Mouse (Mus musculus): ENCODE results near the gene 2200002J24Rik. TPM values are rescaled to one million over a fixed set of nuclear protein-coding genes. Genes with fewer than 3 reads are reported as not detected.

Gene 2200002J24Rik
- polyA plus RNA-seq (2016; fragmentation: Nextera tagmentation; extraction: Ambion mirVana): not detected in 2 replicates

DNA sequence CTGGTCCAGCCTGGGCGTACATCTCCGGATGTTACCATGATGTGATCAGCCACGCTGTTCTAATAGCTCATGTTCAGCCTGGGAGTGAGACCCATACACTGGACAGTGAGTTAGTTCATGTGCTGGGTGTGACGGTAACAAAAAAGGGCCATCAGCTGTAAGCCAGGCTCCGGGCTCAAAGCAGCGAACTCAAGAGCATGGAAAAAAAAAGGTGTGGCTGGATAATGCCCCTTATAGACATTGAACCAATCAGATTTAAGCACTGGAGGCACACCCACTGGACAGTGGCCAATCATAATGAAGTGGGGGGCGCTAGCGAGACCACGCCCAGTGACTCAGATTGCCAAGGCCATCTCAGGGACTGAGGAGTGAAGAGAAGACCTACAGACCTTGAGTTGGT lies at the start of gene 2200002J24Rik:
TSS of gene 2200002J24Rik (plus strand) at position 338 of the 400 bp plus-strand sequence.
- 39% methylated on average over 9 of the region's 9 CpGs for WGBS
- no peaks in the 10 kb centered on the region for H3K36me3 ChIP-seq (replicated peaks)
- no peaks in the 10 kb centered on the region for H3K9me3 ChIP-seq
- no peaks in the 10 kb centered on the region for H3K27me3 ChIP-seq (replicated peaks; ENCODE audit: low read depth, poor library complexity, severe bottlenecking)
- H3K4me1 ChIP-seq: no peaks in the 10 kb centered on the region
- no peak within 1 kb of the TSS for H3K4me3 ChIP-seq
- peak; percentile 30 for DNase-seq (ENCODE audit: low spot score)
- H3K27ac ChIP-seq (replicated peaks): no peak within 1 kb of the TSS

DNA sequence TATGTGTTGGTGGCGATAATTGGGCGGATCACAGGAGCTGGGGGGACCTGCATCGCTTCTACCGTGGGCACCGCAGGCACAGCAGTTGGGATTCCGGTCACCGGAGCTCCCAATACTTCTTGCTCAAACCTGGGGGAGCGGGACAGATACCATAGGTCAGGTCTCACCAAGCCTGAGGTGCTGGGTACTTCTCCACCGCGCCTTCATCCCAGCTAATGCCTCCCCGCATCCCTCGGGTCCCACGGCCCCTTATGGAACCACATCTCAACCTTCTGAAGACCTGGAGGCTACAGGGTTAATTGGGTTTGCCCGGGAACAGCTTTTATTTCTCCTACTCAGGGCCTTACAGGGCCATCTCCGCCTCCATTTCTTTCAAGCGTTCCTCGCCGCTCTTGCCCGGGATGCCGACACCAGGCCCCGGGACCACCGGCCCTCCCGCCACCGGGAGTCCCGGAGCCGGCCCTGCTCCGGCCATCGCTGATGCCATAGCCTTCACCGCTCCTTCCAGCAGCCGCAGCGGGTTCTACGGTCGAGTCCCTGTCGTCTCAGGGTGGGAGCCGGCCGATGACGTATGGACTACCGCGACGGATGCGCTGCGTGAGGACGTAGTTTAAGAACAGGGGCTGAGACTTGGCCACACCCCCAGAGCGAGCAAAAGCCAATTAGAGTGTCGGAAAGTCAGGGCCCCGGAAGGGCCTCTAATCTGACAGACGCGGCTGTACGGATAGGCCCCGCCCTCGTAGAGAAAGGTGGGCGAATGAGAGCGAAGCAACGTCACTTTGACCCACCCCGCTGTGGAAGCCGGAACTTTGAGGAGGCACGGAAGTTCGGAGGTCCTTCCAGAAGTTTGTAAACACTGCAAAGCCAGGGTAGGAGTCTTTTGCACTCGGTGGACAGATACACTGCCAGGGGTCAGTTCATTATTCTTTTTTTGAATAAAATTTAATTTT lies 48.9 kb upstream of the 2200002J24Rik start, which contains the start of gene Rbm42:
TSS of gene Rbm42 (minus strand) at position 727 of the 950 bp plus-strand sequence.
- peaks cover 73% of the 10 kb centered on the region for H3K36me3 ChIP-seq (replicated peaks)
- WGBS: 2% methylated on average over 59 of the region's 59 CpGs
- peak within 1 kb of the TSS; percentile 95 for H3K4me3 ChIP-seq
- H3K9me3 ChIP-seq: no peaks in the 10 kb centered on the region
- no peaks in the 10 kb centered on the region for H3K27me3 ChIP-seq (replicated peaks; ENCODE audit: low read depth, poor library complexity, severe bottlenecking)
- H3K4me1 ChIP-seq: peaks cover 14% of the 10 kb centered on the region
- peak; percentile 97 for DNase-seq (ENCODE audit: low spot score)
- H3K27ac ChIP-seq (replicated peaks): peak within 1 kb of the TSS; percentile 87

DNA sequence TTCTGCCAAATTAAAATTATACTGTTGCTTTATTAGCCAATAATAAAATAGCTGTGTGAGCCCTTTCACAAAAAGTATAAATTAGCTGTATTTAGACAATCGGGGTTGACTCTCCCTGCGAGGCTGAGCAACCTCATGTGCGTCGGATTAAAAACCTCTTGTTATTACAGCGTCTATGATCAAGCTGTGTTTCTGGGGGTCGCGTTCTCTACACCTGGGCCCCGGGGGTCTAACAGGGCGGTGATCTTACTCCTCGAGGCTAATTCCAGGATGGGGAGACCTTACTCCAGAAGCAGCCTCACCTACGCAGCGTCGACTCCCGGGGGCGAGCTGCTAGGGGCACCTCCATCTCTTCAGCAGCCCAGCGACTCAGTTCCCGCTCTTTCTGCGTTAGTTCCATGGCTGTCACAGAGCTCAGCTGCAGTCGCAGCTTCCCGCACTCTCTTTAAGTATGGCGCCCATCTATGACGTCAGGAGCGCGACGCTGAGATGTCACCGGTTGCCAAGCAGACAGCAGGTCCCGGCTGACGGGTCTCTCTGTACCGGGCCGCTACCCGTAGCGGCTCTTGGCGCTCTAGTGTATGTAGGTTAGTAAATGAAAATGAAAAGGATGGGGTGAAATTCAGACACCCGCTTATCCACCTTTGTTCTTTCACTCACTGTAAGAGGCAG lies 34.1 kb upstream of the 2200002J24Rik start, which contains the start of gene Haus5:
TSS of gene Haus5 (minus strand) at position 466 of the 672 bp plus-strand sequence.
- H3K27ac ChIP-seq (replicated peaks): peak within 1 kb of the TSS; percentile 86
- H3K4me1 ChIP-seq: peaks cover 14% of the 10 kb centered on the region
- peak; percentile 91 for DNase-seq (ENCODE audit: low spot score)
- H3K36me3 ChIP-seq (replicated peaks): peaks cover 32% of the 10 kb centered on the region
- under 1% methylated on average over 34 of the region's 34 CpGs for WGBS
- 0 out of 2 replicates have a peak, but pooled peaks cover 4% of the 10 kb centered on the region for H3K27me3 ChIP-seq (replicated peaks; ENCODE audit: low read depth, poor library complexity, severe bottlenecking)
- H3K4me3 ChIP-seq: peak within 1 kb of the TSS; percentile 84
- no peaks in the 10 kb centered on the region for H3K9me3 ChIP-seq

DNA sequence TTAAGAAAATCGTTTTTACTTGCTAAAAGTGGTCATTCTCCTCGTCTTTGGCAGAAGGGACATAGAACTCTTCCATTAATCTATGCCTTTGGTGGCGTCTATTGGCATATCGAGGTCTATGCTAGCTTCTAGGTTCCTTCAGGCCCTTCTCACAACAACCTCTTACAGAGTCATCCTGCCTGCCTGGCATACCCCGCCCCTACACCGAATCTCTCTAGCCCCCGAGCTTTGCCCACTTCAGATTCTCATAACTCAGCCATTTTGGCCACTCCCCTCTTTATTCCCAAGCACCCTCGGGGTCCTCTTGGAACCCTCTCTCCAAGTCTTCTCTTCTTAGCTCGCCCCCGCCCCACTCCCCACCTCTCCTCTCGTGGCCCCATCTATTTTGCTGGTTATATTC lies 33.4 kb upstream of the 2200002J24Rik start:
- Histone ChIP-seq H3K36me3 (replicated peaks) (peaks cover 26% of the 10 kb centered on the region), H3K4me3 (peak overlapping the region; percentile 84), H3K4me1 (peaks cover 14% of the 10 kb centered on the region), H3K27me3 (replicated peaks; ENCODE audit: low read depth, poor library complexity, severe bottlenecking) (0 out of 2 replicates have a peak, but pooled peaks cover 4% of the 10 kb centered on the region), H3K27ac (replicated peaks) (peak overlapping the region; percentile 86), H3K9me3 (no peaks in the 10 kb centered on the region)
- WGBS: 9% methylated on average over 11 of the region's 11 CpGs
- DNase-seq (ENCODE audit: low spot score): peak; percentile 16

DNA sequence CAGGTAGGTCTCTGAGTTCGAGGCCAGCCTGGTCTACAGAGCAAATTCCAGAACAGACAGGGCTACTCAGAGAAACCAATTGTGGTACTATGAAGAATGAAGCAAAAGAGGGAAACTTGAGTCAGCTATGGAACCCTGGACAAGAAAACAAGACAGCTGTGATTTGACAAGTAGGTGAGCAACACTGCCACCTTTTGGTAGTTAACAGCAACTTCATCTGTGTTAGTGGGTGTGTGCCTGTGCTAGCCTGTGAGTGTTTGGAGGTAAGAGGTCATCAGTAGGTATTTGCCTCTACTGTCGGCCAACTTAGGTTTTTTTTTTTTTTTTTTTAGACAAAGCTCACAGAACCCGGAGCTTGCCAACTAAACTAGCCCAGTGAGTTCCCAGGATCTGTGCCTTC lies 29.5 kb upstream of the 2200002J24Rik start:
- no peak for DNase-seq (ENCODE audit: low spot score)
- H3K27ac ChIP-seq (replicated peaks): no peak overlapping the region
- no peaks in the 10 kb centered on the region for H3K9me3 ChIP-seq
- no peak overlapping the region for H3K4me3 ChIP-seq
- 0 out of 2 replicates have a peak, but pooled peaks cover 4% of the 10 kb centered on the region for H3K27me3 ChIP-seq (replicated peaks; ENCODE audit: low read depth, poor library complexity, severe bottlenecking)
- no peaks in the 10 kb centered on the region for H3K36me3 ChIP-seq (replicated peaks)
- H3K4me1 ChIP-seq: peaks cover 9% of the 10 kb centered on the region
- 44% methylated on average over 3 of the region's 3 CpGs for WGBS

DNA sequence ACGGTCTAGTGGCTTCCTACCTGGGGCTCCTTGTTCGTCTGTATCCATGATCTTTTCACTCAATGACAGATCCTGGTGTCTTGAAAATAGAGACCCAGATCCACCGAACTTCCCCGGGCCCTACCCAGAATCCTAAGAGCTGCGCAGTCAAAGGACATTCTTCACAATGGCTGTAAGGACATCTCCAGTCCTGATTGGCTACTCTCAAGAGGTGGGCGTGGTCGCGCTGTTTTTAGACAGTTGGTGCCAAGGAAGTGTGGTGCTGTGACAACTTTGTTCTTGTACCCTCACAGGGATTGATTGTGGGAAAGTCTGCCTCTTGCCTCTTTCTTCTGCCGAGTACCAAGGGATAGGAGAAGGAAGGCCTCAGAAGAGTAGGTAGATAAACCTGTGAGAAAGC lies 27.2 kb upstream of the 2200002J24Rik start, which contains the start of gene Pmis2:
TSS of gene Pmis2 (minus strand) at position 126 of the 400 bp plus-strand sequence.
- Histone ChIP-seq H3K27me3 (replicated peaks; ENCODE audit: low read depth, poor library complexity, severe bottlenecking) (0 out of 2 replicates have a peak, but pooled peaks cover 4% of the 10 kb centered on the region), H3K27ac (replicated peaks) (no peak within 1 kb of the TSS), H3K9me3 (no peaks in the 10 kb centered on the region), H3K4me3 (no peak within 1 kb of the TSS), H3K36me3 (replicated peaks) (no peaks in the 10 kb centered on the region), H3K4me1 (no peaks in the 10 kb centered on the region)
- DNase-seq (ENCODE audit: low spot score): no peak
- 66% methylated on average over 9 of the region's 9 CpGs for WGBS

DNA sequence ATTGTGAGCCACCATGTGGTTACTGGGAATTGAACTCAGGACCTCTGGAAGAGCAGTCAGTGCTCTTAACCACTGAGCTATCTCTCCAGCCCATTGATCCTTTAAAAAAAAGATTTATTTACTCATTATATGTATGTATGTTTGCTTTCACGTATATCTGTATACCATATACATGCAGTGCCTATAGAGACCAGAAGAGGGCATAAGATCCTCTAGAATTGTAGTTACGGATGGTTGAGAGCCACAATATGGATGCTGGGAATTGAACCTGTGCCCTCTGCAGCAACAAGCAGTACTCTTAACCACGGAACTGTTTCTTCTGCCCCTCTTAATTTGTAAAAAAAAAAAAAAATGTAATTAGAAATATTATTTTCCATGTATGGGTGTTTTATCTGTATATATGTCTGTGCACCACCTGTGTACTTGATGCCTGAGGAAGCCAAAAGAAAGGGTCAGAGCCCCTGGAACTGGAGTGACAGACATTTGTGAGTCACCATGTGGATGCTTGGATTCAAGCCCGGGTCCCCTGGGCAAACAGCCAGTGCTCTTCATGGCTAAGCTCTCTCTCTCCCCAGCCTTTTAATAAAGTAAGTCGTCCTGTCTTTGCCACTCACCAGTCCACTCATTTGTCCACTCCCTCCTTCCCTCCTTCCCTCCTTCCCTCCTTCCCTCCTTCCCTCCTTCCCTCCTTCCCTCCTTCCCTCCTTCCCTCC lies 20.3 kb upstream of the 2200002J24Rik start:
- Histone ChIP-seq H3K36me3 (replicated peaks) (no peaks in the 10 kb centered on the region), H3K27ac (replicated peaks) (no peak overlapping the region), H3K9me3 (no peaks in the 10 kb centered on the region), H3K4me1 (no peaks in the 10 kb centered on the region), H3K27me3 (replicated peaks; ENCODE audit: low read depth, poor library complexity, severe bottlenecking) (no peaks in the 10 kb centered on the region), H3K4me3 (no peak overlapping the region)
- no peak for DNase-seq (ENCODE audit: low spot score)
- WGBS: 67% methylated on average over 5 of the region's 5 CpGs

DNA sequence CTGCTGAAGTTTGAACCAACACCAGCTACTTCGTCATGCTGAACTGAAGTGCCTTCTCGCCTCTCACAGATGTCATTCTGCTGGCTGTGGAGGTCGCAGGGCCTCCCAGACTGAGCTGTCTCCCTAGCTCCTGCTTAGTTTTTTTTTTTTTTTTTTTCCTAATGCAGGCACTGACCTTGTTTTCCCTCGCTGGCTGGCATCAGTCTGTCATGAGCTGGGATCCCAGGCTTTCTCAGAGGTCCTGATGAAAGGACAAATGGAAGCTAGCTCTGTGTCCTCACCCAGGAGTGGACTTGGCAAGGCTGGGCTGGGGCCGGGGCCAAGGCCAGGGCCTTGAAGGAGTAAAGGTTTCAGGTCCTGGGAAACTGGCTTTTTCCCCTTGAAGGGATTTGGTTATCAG lies 16.8 kb upstream of the 2200002J24Rik start:
- Histone ChIP-seq H3K4me1 (no peaks in the 10 kb centered on the region), H3K36me3 (replicated peaks) (no peaks in the 10 kb centered on the region), H3K9me3 (no peaks in the 10 kb centered on the region), H3K27me3 (replicated peaks; ENCODE audit: low read depth, poor library complexity, severe bottlenecking) (peaks cover 8% of the 10 kb centered on the region), H3K4me3 (no peak overlapping the region), H3K27ac (replicated peaks) (no peak overlapping the region)
- 68% methylated on average over 5 of the region's 5 CpGs for WGBS
- no peak for DNase-seq (ENCODE audit: low spot score)

DNA sequence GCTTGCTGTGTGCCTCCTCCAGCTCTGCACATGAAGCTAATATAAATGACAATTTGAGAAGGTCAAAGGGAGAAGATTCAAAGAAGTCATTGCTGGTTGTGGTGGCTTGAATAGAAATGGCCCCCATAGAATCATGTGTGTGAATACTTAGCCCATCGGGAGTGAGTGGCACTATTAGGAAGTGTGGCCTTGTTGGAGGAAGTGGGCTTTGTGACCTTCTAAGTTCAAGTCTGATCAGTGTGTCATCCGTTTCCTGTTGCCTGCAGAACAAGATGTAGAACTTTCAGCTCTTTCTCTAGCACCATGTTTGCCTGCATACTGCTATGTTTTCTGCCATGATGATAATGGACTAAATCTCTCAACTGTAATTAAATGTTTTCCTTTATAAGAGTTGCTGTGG lies 15.3 kb upstream of the 2200002J24Rik start:
- peaks cover 24% of the 10 kb centered on the region for H3K27me3 ChIP-seq (replicated peaks; ENCODE audit: low read depth, poor library complexity, severe bottlenecking)
- H3K27ac ChIP-seq (replicated peaks): no peak overlapping the region
- no peak for DNase-seq (ENCODE audit: low spot score)
- no peaks in the 10 kb centered on the region for H3K9me3 ChIP-seq
- no peaks in the 10 kb centered on the region for H3K36me3 ChIP-seq (replicated peaks)
- H3K4me1 ChIP-seq: no peaks in the 10 kb centered on the region
- 79% methylated on average over 2 of the region's 2 CpGs for WGBS
- no peak overlapping the region for H3K4me3 ChIP-seq

DNA sequence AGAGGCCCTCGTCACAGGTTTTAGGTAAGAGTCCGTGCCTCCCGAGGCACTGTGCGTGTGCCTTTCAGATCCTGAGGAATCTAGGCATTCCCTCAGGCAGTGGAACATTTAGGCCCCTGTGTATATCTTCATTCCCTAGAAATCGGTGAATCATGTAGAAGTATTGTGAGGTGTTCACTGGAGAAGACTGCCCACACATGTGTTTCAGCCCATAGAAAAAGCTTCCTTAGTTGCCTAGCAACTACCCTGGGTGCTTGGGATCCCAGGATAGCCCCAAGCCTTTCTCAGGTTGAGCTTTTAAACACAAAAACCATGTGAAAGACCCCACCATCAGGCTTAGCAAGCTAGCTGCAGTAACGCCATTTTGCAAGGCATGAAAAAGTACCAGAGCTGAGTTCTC lies 10.4 kb upstream of the 2200002J24Rik start:
- DNase-seq (ENCODE audit: low spot score): peak; percentile 9
- Histone ChIP-seq H3K27me3 (replicated peaks; ENCODE audit: low read depth, poor library complexity, severe bottlenecking) (peaks cover 25% of the 10 kb centered on the region), H3K4me1 (no peaks in the 10 kb centered on the region), H3K4me3 (no peak overlapping the region), H3K36me3 (replicated peaks) (no peaks in the 10 kb centered on the region), H3K9me3 (no peaks in the 10 kb centered on the region), H3K27ac (replicated peaks) (no peak overlapping the region)
- 75% methylated on average over 6 of the region's 6 CpGs for WGBS

DNA sequence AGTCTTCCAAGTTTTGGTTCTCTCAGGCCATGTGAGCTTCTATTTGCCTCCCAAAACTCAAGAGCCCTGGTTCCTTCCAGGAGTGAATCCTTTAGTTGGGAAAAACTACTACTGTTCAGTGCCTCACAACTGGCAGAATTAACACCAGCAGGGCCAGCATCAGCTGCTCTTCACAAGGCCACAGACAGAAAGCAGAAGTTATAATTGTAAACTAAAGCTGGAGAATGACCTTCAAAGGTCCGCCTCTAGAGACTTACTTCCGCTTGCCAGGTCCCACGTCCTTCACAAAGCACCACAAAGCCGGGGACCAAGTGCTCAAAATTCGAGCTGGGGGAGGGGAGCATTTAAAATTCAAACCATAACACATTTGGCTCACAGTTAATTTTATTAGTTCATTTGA lies 625 bp upstream of the 2200002J24Rik start:
- no peaks in the 10 kb centered on the region for H3K4me1 ChIP-seq
- no peaks in the 10 kb centered on the region for H3K27me3 ChIP-seq (replicated peaks; ENCODE audit: low read depth, poor library complexity, severe bottlenecking)
- DNase-seq (ENCODE audit: low spot score): no peak
- H3K4me3 ChIP-seq: no peak overlapping the region
- no peaks in the 10 kb centered on the region for H3K9me3 ChIP-seq
- H3K36me3 ChIP-seq (replicated peaks): no peaks in the 10 kb centered on the region
- no peak overlapping the region for H3K27ac ChIP-seq (replicated peaks)
- WGBS: 70% methylated on average over 5 of the region's 5 CpGs

Measured in embryonic facial prominence, embryonic 10.5 days (tissue).